Mouse (Mus musculus): ENCODE data around the gene Pkdrej. TPM values are rescaled to one million over a fixed set of nuclear protein-coding genes. Genes with fewer than 3 reads are reported as not detected.

Pkdrej gene
- polyA plus RNA-seq, 1 experiment from 2014 or later: 0.13 TPM

DNA sequence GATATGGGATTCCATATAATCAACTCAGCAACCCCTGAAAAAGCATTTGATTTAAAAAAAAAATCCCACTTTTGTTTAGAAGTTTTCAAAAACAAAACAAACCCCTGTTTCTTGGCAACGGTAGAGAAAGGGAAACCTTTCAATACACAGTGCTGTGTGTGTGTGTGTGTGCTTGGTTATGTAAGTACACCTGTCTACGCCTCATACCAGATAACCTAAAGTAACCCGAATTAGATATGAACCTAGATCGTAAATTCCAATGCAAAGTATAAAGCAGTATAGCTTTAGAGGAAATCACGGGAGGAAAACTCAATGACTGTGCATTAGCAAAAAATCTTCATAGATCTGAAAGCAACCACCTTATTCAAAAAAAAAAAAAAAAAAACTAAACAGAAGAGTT is 54.9 kb downstream of the Pkdrej start:
- 79% methylated on average over 5 of the region's 5 CpGs for WGBS
- no peaks in the 10 kb centered on the region for H3K36me3 ChIP-seq
- H3K9ac ChIP-seq: no peak overlapping the region
- H3K4me3 ChIP-seq: no peak overlapping the region
- no peak overlapping the region for H3K27ac ChIP-seq (replicated peaks)
- peaks cover 3% of the 10 kb centered on the region; the same call in 1 of the 2 replicates for H3K9me3 ChIP-seq
- H3K4me1 ChIP-seq: no peaks in the 10 kb centered on the region
- H3K27me3 ChIP-seq (replicated peaks): 0 out of 2 replicates have a peak, but pooled peaks cover 9% of the 10 kb centered on the region
- no peak overlapping the region for H3K4me2 ChIP-seq
- no peak for ATAC-seq (ENCODE audit: extremely low read depth, insufficient number of reproducible peaks, low FRiP score, low TSS enrichment)

DNA sequence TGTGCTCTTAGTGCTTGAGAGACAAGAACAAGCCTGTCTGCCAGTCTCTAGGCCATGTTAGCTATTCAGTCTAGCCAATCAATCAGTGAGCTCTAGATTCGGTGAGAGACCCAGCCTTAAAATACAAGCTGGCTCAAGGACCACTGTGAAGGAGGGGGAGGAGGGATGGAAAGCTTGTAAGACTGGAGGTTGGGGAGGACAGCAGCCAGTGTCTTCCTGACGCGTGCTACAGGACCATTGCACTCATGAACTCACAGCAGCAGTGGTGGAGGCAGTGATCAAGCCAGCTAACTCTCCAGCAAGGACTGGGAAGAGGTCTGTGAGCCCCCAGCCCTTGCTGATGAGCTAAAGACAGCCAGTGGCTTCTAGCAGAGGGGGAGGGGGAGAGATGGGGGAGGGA is 56.5 kb downstream of the Pkdrej start:
- no peak overlapping the region for H3K9ac ChIP-seq
- no peaks in the 10 kb centered on the region for H3K36me3 ChIP-seq
- H3K4me2 ChIP-seq: no peak overlapping the region
- H3K27ac ChIP-seq (replicated peaks): no peak overlapping the region
- 44% methylated on average over 3 of the region's 3 CpGs for WGBS
- H3K4me3 ChIP-seq: no peak overlapping the region
- H3K9me3 ChIP-seq: peaks cover 3% of the 10 kb centered on the region; the same call in 1 of the 2 replicates
- H3K4me1 ChIP-seq: no peaks in the 10 kb centered on the region
- no peaks in the 10 kb centered on the region for H3K27me3 ChIP-seq (replicated peaks)
- no peak for ATAC-seq (ENCODE audit: extremely low read depth, insufficient number of reproducible peaks, low FRiP score, low TSS enrichment)

Other genes with a start within 250 kb of the Pkdrej start
- 3.5 and 4.6 TPM in 2 replicates for gene Wnt7b, start 239.3 kb downstream of the Pkdrej start, polyA plus RNA-seq (2015; fragmentation: Nextera tagmentation; extraction: Ambion mirVana)
- gene Ppara, start 86.8 kb downstream of the Pkdrej start, polyA plus RNA-seq (2015; fragmentation: Nextera tagmentation; extraction: Ambion mirVana): 5.9 and 6.6 TPM in 2 replicates
- 46.1 and 48.2 TPM in 2 replicates for gene Cdpf1, start 10.0 kb downstream of the Pkdrej start, polyA plus RNA-seq (2015; fragmentation: Nextera tagmentation; extraction: Ambion mirVana)
- gene Ttc38, start 10.6 kb upstream of the Pkdrej start, polyA plus RNA-seq (2015; fragmentation: Nextera tagmentation; extraction: Ambion mirVana): 3.1 and 4.2 TPM in 2 replicates
- 23.7 and 25.3 TPM in 2 replicates for gene Gtse1, start 38.0 kb upstream of the Pkdrej start, polyA plus RNA-seq (2015; fragmentation: Nextera tagmentation; extraction: Ambion mirVana)
- gene Trmu, start 57.6 kb upstream of the Pkdrej start, polyA plus RNA-seq (2015; fragmentation: Nextera tagmentation; extraction: Ambion mirVana): 25.9 and 31.6 TPM in 2 replicates
- gene Celsr1, start 212.0 kb upstream of the Pkdrej start, polyA plus RNA-seq (2015; fragmentation: Nextera tagmentation; extraction: Ambion mirVana): 1.3 and 1.4 TPM in 2 replicates
- gene Gramd4, start 236.0 kb upstream of the Pkdrej start, polyA plus RNA-seq (2015; fragmentation: Nextera tagmentation; extraction: Ambion mirVana): 11.9 and 12.2 TPM in 2 replicates